Mouse (Mus musculus) MEL (cell line): ENCODE data around the gene Alg1.

Source experiments
- CHD2 ChIP-seq: IDR thresholded peaks from 2 replicates; pipeline ENCODE4 v1.6.1; 2011; ENCODE audit warnings: low read length, improper control_type of control experiment
- CTCF ChIP-seq, 3 experiments: IDR thresholded peaks in 2 of 3; conservative IDR thresholded peaks in 1 of 3; 2 replicates each; pipeline ENCODE4 v1.5.1; 2011 to 2012; ENCODE audit warnings: low read length in 3 of 3, low read depth in 2 of 3, mild to moderate bottlenecking in 2 of 3, improper control_type of control experiment in 1 of 3, inconsistent platforms in 1 of 3, mixed read lengths in 1 of 3, moderate library complexity in 1 of 3; ENCODE audit not compliant: control insufficient read depth in 1 of 3, insufficient read depth in 1 of 3, poor library complexity in 1 of 3, severe bottlenecking in 1 of 3
- E2F4 ChIP-seq: IDR thresholded peaks from 2 replicates; pipeline ENCODE4 v1.6.1; 2011; ENCODE audit warnings: low read depth, low read length, improper control_type of control experiment, borderline replicate concordance
- EP300 ChIP-seq, 2 experiments: IDR thresholded peaks; 2 replicates each; pipeline ENCODE4 v1.6.1; 2011; ENCODE audit warnings: improper control_type of control experiment in 2 of 2, low read length in 2 of 2, low read depth in 1 of 2, mild to moderate bottlenecking in 1 of 2
- MAX ChIP-seq: IDR thresholded peaks from 2 replicates; pipeline ENCODE4 v1.6.1; 2011; ENCODE audit warnings: low read length, improper control_type of control experiment
- MAZ ChIP-seq: IDR thresholded peaks from 2 replicates; pipeline ENCODE4 v1.6.1; 2012; ENCODE audit warnings: low read depth, mild to moderate bottlenecking, inconsistent platforms, low read length, improper control_type of control experiment
- POLR2A ChIP-seq, 2 experiments: IDR thresholded peaks; 2 replicates each; pipeline ENCODE4 v1.6.1; 2011 to 2012; ENCODE audit warnings: low read length in 2 of 2, mild to moderate bottlenecking in 2 of 2, control low read depth in 1 of 2, improper control_type of control experiment in 1 of 2, low read depth in 1 of 2, moderate library complexity in 1 of 2; ENCODE audit not compliant: control insufficient read depth in 1 of 2, insufficient read depth in 1 of 2, poor library complexity in 1 of 2

GRCm38 (mm10) chr16:5212150-5212549, 21.3 kb upstream of the Alg1 start:
- TF ChIP-seq CHD2 (no peak), POLR2A (IDR thresholded peaks at IDR 0.05; ENCODE audit: control insufficient read depth in 1 of 2, insufficient read depth in 1 of 2, low read depth in 1 of 2, low read length in 2 of 2, poor library complexity in 1 of 2) (no peak), CTCF (IDR thresholded peaks at IDR 0.05 in 2 of 3, conservative IDR thresholded peaks at IDR 0.05 in 1 of 3; ENCODE audit: control insufficient read depth in 1 of 3, insufficient read depth in 1 of 3, low read depth in 2 of 3, low read length in 3 of 3, poor library complexity in 1 of 3, severe bottlenecking in 1 of 3) (no peak), EP300 (IDR thresholded peaks at IDR 0.05; ENCODE audit: low read depth in 1 of 2, low read length in 2 of 2) (no peak), MAZ (no peak), MAX (no peak), E2F4 (no peak)
